Mouse (Mus musculus): ENCODE data around the gene LTO1.
A peak's percentile ranks its signal among the peaks of the same experiment; 100 is the strongest.

Gene LTO1

DNA sequence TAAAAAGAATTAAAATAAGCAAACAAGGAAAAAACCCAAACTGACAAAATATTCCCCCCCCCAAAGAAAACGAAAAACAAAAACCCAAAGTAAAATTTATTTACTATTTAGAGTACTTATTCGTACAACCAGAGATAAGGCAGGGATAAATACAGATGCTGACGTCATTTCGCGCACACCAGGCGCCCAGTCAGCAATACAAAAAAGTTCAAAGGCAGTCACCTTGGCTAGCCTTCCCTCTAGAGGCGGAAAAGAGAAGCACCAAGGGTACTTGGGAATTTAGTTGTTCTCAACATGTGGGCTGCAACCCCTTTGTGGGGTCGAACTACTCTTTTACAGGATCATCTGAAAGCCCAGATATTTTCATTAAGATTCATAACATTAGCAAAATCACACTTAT is 7.1 kb upstream of the LTO1 start:
- no peak for DNase-seq (ENCODE audit: extremely low read depth, low read depth)

DNA sequence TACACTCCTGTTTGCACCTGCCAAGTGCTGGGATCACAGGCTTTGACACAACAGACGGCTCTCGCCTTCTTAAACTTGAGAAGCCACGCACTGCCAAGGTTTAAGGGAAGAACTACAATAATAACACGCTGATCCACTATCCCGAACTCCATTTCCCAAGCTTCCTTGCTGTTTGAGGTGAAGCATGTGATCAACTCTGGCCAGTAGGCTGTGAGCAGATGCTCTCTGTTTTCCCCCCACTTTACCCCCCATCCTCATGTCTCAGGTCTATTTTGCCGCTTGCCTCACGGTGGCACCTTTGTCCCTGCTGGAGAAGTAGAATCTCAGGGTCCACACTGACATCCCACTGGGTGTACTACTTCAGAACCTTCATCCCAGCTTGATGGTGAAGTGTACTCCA is 6.2 kb upstream of the LTO1 start:
- DNase-seq (ENCODE audit: extremely low read depth, low read depth), result no peak

DNA sequence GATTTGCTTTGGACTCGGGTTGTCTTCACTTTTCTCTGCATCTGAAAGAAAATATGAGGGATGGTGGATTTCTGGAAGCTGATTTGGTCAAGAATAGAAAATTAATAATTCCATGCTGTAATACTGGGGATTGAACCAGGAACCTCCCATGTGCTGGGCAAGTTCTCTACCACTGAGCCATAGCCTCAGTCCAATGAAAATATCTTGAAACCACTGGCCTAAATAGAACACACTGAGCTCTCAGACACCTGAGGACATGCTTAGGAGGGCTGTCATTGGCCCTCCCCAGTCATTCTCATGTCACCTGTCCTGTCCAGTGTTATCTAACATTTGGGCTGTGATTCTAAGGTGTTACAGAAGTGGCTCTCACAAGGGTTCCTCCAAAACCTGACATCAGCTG is 3.8 kb upstream of the LTO1 start:
- no peak for DNase-seq (ENCODE audit: extremely low read depth, low read depth)

DNA sequence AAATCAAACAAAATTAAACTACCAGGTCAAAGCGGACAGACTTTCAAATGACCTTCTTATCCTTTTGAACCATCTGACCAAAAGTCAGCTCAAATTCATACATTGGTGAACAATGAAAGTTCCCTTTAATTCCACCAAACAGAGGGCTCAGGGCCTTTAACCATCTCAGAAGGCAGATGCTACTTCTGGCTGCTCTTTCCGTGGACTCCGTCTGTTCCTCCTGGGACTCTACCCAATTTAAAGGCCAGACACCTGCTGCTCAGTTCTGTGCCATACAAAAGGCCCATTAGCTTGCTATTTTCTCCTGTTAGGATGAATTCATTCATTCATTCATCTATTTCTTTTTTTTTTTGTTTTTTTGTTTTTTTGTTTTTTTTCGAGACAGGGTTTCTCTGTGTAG is 2.0 kb upstream of the LTO1 start:
- DNase-seq (ENCODE audit: extremely low read depth, low read depth), result no peak

DNA sequence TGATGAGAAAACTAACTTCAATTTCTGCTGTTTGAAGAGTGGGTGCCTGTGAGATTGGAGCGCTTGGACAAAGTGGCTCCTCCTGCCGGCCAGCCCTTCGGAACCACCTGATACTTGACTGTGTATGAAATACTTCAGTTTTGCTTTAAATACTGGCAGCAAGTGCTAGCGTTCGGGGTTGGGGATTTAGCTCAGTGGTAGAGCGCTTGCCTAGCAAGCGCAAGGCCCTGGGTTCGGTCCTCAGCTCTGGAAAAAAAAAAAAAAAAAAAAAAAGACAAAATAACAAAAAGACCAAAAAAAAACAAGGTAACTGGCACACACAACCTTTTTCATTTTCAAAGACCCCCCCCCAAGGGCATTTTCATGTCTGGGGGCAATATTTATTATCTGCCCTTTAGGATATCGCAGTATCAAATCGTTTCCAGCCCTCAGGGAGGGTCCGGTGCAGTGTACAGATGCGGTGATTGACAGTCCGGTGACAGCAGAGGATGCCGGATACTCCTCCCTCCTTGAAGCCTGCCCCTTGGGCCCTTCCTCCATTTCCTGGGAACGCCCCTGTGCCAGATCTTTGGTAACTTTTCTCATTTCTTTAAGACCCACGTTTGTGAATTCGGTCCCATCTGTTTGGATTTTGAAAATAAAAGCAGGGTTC is 478 bp upstream of the LTO1 start:
- peak; percentile 68 for DNase-seq (ENCODE audit: extremely low read depth, low read depth)

DNA sequence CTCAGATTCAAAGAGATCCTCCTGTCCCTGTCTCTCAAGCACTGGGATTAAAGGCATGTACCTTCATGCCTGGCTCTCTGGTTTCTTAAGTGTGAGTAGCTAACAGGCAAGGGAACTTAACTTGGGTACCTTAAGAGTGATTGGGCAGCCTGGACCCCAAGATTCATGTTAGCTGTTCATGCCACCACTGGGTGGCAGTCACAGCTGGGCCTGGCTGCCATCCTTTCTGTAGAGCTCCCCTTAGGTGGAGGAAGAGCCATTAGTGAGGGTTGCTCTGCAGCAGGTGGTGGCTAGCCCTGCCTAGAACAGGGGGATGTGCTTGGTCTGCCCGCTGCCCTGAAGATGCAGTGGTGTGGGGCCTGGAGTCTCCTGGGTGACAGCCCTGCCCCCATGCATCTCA is 3.9 kb downstream of the LTO1 start:
- DNase-seq (ENCODE audit: extremely low read depth, low read depth), result no peak

DNA sequence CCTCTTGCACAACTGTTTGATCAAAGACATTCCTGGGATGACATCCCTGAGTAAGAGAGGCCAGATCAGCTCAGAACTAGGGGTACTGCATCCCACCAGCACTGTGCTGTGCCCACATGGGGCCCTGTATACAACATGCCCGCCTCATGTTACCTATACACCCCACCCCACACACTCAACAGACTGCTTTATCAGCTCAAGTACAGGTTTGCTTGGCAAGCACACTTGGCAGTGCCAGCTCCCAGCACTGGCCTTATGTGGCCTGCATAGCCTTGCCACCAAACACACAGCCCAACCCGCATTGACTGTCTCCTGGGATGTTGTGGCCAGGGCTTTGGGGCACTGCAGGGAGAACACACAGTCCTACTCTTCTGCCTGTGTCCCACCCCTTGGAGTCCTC is 12.7 kb downstream of the LTO1 start:
- DNase-seq (ENCODE audit: extremely low read depth, low read depth), result no peak

DNA sequence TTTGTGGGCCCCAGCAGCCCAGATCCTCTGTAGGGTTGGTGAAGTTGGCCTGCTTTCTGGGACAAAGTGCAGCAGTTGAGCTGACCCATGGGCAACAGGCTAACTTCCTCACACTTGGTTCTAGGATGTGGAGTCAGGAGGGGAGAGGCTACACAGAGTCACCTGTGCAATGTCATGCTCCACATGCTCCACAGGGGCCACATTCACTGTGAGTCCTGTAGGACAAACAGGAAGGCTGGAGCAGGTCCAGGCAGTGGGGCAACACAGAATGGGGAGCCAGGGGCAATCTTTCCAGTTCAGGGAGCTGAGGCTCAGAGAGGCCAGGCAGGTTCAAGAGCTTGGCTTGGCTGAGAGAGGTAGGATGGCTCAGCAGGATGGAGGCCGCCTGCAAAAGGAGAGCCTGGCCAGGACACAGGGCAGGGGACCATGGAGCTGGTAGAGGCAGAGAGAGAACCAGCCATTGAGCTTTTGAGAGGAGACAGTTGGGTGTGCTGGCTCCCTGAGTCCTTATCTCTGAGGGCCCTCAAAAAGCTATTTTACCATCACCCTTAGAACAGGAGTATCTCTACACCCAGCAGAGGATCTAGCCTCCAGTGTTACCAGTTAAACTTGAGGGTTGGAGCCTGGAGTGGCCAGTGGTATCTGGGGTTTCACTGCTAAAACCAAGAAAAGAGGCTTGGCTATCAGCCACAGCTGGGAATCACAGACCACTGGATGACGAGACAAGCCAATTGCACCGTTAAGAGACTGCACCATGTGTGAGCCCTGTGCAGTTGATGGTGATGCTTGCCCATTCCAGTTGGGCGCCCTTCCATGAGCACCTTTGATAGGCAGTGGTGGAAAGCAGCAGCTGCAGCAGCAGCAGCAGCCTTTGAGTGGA is 13.3 kb downstream of the LTO1 start:
- DNase-seq (ENCODE audit: extremely low read depth, low read depth), result no peak

DNA sequence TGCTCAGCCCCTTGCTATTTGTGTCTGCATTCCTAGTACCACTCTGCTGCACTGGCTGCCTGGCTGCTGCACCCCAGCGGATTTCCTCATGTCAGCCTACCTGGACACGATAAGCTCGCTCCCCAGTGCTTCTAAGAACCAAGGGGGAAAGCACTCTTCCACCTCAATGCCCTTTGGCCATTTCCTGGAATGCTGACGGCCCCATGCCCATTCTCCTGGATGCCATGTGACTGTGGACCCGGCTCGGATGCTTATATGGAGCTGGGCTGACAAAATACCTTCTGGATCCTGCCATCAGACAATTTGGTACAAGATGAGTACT is 13.9 kb downstream of the LTO1 start:
- DNase-seq (ENCODE audit: extremely low read depth, low read depth), result no peak

DNA sequence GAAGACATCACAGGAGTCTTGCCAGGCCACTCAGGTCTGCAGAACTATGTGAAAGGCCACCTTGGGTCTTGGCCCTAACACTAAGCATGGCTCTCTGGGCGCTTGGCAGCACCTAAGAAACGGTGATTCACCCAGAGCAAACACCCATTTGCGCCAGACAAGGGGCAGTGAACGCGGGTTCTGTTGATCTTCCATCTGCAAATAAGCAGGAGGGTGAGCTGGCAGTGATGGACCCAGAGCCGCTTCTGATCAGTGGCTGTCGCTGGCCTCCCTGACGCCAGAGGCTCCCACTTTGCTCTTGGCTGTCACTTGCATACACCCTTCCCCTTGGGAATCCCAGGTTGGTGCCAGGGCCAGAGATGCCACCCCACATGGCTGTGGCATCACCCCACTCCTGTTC is 14.6 kb downstream of the LTO1 start:
- DNase-seq (ENCODE audit: extremely low read depth, low read depth), result no peak

DNA sequence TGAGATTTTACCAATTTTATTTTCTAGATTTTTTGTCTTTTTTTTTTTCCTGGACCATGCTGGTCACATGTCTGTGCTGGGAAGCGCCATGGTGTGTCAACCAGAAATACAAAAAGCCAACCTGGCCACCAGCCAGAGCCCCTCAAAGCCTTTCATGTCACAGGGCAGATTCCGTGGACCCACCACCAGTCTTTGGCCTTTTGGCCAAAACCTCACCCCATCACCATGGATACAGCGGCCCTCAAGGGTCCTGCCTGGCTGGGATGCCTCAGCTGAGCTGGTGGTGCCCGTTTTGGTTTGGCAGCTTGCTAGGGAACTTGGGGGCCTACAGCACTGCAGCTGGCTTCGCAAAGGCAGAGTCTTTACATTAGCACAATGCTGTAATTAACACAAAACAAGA is 15.0 kb downstream of the LTO1 start:
- no peak for DNase-seq (ENCODE audit: extremely low read depth, low read depth)

DNA sequence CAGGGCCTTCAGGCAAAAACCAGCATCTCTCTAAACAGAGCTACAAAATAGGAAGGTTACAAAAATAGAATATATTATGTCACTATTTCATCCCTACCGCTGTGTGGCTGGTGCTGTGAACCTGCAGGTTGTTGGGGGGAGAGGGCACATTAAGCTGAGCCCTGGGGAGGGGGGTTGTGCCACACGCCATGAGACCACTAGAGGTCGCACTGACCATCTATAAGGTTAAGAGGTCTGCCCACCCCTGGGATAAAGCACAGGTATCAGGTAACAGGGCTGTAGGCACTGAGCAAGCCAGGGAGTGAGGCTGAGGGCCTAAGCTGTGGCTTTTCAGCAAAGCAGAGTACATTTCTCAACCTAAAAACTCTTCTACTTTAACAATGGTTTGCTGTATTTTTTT is 16.9 kb downstream of the LTO1 start:
- no peak for DNase-seq (ENCODE audit: extremely low read depth, low read depth)

DNA sequence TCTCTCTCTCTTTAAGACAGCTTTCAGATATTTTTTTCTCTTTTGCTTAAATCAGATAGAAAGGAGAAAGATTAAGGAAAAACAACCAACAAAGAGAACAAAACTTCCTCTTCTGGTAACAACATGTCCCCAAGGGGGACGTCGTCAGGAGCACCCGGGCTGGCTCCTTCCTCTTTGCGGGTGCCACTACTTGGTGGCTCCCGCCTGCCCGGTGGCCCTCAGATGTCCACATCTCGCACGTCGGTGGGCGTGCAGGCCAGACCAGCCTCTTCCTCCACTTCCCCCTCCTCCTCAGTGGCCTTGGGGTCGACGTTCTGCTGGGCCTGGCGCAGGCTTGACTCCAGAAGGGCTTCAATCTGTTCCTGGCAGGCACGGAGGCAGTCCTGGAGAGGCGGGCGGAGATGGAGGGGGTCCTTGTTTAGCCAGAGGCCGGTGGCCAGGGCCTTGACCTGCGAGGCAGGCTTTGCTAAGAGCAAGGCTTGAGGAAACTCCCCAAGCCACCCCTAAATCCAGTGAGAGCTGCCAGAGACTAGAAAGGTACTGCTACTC is 17.6 kb downstream of the LTO1 start:
- no peak for DNase-seq (ENCODE audit: extremely low read depth, low read depth)

DNA sequence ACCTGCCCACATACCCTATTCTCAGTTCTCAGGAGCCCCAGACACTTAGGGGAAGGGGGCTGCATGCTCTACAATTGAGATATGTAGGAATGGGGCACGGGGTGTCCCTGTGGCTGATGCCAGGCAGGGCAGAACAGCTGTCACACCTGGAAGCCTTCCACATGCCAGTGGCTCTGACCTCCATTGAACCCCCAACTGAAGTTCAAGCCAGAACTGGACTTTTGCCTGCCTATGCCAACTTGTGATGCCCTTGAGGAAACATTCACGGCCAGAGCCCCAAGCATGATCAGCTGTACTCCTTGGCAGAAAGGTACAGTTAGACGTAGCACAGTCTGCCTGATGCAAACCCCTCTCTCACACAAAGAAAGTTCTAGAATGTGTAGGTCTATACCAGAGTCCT is 18.4 kb downstream of the LTO1 start:
- DNase-seq (ENCODE audit: extremely low read depth, low read depth), result no peak

DNA sequence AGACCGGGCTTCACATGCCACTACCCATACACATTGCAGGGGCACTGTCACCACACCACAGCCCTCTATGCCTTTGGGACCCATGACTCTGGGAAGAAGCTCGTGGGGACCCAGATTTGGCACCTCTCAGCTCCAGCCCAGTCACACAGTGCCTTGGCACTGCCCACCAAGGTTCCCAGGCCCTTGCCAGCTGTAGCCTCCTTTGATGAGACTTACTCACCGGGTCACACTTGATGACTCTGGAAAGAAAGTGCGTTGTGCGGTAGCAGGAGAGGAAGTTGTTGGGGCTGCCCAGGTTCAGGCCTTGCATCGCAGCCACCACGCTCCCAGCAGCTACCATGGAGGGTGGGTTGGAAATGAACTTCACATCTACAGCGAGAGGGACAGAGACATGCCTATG is 18.9 kb downstream of the LTO1 start:
- DNase-seq (ENCODE audit: extremely low read depth, low read depth), result no peak

DNA sequence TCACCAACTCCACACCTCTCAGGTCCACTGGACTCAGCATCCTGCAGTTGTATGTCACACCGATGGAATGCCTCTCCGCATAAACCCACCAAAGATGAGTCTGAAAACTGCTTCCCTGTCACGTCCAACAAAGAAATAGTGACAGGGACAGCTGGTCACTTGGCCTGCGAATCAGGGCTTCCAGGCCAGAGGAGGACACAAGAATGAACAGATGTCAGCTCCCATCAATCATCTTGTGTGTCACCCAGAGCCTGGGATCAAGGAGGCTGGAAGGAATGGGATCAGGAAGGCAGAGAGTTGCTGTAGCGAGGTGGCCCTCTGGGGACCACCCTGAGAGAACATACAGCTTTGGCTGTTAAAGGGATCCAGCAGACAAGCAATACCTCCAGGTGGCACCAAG is 20.0 kb downstream of the LTO1 start:
- DNase-seq (ENCODE audit: extremely low read depth, low read depth), result no peak

DNA sequence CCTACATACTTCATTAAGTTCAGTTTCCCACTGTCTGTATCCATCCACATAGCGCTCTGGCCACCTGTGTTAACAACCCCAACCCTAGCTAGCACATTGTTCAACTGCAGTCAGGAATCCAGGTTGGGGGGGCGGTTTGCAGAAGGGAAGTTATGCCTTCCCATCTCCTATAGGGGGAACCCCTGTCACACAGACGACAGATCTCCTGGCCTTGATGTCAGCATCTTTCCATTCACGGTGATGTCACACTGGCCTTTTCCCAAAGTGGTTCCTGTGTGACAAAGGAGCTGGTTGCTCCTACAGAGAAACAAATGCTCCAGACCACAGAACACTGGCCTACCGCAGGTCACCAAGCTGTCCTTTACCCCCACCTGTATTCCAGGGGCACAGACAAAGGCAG is 20.7 kb downstream of the LTO1 start:
- no peak for DNase-seq (ENCODE audit: extremely low read depth, low read depth)

DNA sequence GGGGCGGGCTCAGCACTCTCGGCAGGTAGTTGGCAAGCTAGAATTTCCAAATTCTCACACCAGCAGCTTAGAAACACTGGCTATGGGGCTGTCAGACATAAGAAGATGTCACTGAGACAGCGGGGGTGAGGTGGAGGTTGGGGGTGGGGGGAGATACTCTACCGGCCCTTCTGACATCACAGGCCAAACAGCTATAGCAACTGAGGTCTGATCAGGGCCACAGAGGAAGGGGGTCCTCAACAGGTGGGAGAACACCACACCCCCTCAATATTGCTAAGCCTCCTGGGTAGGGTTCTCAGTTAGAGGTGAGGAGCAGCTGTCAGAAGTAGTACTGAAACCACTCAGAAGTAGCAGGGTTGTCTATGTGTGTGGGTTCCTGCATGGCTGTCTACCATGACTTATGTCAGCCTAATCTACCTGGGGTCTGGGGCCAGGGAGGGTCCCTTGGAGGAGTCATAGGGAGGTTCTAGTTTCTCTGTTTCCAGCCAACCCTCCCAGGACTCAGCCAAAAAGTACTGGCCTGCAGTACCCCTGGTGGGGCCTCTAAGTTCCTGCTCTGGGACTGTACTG is 21.5 kb downstream of the LTO1 start:
- DNase-seq (ENCODE audit: extremely low read depth, low read depth), result no peak

DNA sequence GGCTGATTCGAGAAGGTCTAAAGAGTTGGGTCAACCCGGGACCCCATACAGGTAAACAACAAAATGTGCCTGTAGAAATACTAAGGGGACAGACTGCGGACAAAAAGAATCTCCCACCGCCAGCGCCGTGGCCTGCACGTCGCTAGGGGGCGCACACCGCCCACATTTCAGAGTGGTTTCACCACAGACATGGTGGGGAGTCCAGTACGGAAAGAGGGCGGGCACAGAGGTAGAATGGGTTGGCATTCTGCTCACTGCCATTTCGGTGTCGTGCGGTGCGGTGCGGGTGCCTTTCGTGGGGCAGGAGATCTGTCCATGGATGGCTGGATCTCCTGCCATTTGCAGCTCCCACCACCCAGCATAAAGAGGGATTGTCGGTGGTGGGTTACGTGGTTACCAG is 22.6 kb downstream of the LTO1 start:
- no peak for DNase-seq (ENCODE audit: extremely low read depth, low read depth)

DNA sequence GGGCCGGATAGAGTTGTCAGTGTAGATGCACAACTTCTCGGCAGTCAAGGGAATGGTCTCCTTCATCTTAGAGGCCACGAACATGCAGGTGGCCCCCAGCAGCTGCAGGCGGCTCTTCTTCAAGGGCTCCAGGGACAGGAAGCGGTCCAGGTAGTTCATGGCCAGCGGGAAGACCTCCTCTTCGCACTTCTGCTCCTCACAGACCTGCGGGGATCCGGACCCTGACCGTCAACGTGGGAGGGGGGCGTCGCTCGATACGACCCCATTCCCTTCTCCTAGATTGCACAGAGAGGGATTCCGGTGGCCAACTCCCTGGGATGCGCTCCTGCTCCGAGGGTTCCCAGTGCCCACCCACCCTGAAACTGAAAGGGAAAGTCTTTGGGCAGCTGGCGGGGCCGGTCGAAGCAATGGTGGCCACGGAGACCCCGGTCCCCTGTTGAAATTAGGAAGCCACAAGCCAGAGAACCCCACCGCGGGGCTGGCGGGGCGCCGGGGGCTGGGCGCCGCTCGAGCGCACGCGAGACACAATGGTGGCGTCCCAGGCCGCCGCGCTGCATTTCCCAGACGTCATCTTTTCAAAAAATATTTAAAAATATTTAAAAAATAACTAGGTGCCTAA is 23.1 kb downstream of the LTO1 start:
- DNase-seq (ENCODE audit: extremely low read depth, low read depth), result no peak

DNA sequence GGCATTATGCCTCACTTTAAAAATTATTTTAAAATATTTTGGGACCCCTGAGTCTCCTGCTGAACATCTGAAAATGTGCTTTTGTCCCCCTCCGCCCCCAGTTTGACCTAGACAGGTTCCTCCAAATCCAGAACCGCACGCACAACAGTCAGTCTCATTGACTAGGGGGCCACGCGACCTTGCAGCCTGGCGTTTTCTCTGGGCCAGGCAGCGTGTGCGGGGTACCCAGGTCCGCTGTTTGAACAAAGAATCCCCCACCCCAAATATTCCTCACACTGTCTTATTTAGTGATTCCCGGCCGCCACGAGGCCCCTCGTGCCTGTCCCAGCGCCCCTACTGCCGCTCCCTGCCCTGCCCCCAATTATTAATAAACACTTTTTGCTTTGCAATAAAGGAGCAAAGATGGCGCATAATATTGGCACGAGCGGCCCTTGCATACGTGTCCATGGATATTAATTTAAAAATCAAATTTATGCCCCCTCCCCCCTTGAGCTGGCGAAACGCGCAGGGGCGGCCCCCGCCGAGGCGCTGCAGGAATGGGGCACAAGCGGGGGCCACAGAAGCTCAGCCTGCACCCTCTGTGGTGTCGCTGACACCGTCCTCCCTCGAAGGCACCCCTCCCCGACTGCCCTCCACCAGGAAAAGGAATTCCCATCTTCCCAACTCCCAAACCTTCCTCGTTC is 23.9 kb downstream of the LTO1 start:
- DNase-seq (ENCODE audit: extremely low read depth, low read depth), result no peak
